Mouse (Mus musculus) intestine, embryonic 14.5 days (tissue): Measurements from ENCODE around the gene Tns2. TPM values are rescaled to one million over a fixed set of nuclear protein-coding genes. Genes with fewer than 3 reads are reported as not detected.
A peak's percentile ranks its signal among the peaks of the same experiment; 100 is the strongest.

Source experiments
- ATAC-seq: fragments of 200-750 bp; cut with Nextera tagmentation; replicated peaks from 2 replicates; pipeline ENCODE4 v1.8.0; 2017; ENCODE audit warnings: low read depth, moderate number of reproducible peaks, moderate TSS enrichment, moderate library complexity; ENCODE audit not compliant: low FRiP score, low TSS enrichment
- DNase-seq: peaks from one replicate; pipeline ENCODE4 v3.0.0-alpha.2; 2018; ENCODE audit warnings: low spot score
- H3K27ac ChIP-seq: fragments of 300-500 bp; sonication (generic); 2 replicates; pipeline ENCODE4 v1.5.1; 2014; ENCODE audit warnings: low read depth, mild to moderate bottlenecking, control low read depth
- H3K27me3 ChIP-seq: fragments of 300-500 bp; sonication (generic); replicated peaks from 2 replicates; pipeline ENCODE4 v1.6.1; 2014; ENCODE audit warnings: low read length, control low read depth; ENCODE audit not compliant: control insufficient read depth, insufficient read depth
- H3K36me3 ChIP-seq: fragments of 300-500 bp; sonication (generic); 2 replicates; pipeline ENCODE4 v1.6.1; 2014; ENCODE audit warnings: low read length, control low read depth; ENCODE audit not compliant: control insufficient read depth, insufficient read depth
- H3K4me1 ChIP-seq: fragments of 300-500 bp; sonication (generic); replicated peaks from 2 replicates; pipeline ENCODE4 v1.6.1; 2014; ENCODE audit warnings: low read length, control low read depth, mixed read lengths; ENCODE audit not compliant: control insufficient read depth, insufficient read depth
- H3K4me2 ChIP-seq: fragments of 300-500 bp; sonication (generic); 2 replicates; pipeline ENCODE4 v1.6.1; 2014; ENCODE audit warnings: low read length
- H3K4me3 ChIP-seq: fragments of 300-500 bp; sonication (generic); 2 replicates; pipeline ENCODE4 v1.5.1; 2014; ENCODE audit warnings: low read depth, low read length, control low read depth, mixed read lengths
- H3K9ac ChIP-seq: fragments of 300-500 bp; sonication (generic); 2 replicates; pipeline ENCODE4 v1.6.1; 2014; ENCODE audit warnings: mild to moderate bottlenecking, low read length
- H3K9me3 ChIP-seq: fragments of 300-500 bp; sonication (generic); 2 replicates; pipeline ENCODE4 v1.6.1; 2016; ENCODE audit warnings: low read length, control low read depth; ENCODE audit not compliant: control insufficient read depth
- WGBS: fragments of 180-500 bp; shearing (Covaris S2); extraction: QIAGEN DNeasy Blood & Tissue Kit; methylation state at CpG from one replicate; pipeline ENCODE4 v1.1.7; 2014; 5-methylcytosine and 5-hydroxymethylcytosine counted together
- polyA plus RNA-seq: library from polyadenylated mRNA; unstranded; fragments of >200 nt; fragmentation: Nextera tagmentation; extraction: Ambion mirVana; gene quantifications from 2 replicates; pipeline ENCODE4 v1.2.1, GENCODE M21; 2014

Gene Tns2
- polyA plus RNA-seq, 1 experiment from 2014 or later = 41.5 TPM

DNA sequence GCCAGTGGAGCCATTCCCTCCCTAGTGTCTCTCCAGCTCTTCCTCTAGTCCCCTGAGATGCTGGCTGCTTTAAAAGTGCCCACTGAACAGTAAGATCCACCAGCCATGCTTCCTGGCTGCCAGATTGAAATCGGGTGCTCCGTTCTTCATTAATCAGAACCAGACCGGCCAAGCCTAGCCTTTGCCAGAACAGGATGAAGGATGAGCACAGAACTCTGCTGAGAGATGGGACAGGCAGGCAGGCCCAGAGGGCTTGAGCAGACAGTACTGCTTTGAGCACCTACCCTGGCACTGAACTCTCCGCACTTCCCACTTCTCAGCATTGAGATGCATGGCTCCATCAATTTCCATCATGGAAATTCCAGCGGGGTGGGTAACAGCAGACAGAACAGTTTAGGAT lies 953 bp upstream of the Tns2 start:
- peaks cover 50% of the 10 kb centered on the region for H3K4me1 ChIP-seq
- peak overlapping the region; percentile 80 for H3K4me2 ChIP-seq
- no peak overlapping the region for H3K9ac ChIP-seq
- no peaks in the 10 kb centered on the region for H3K9me3 ChIP-seq
- peaks cover 38% of the 10 kb centered on the region for H3K36me3 ChIP-seq
- peak overlapping the region; percentile 85 for H3K27ac ChIP-seq
- 34% methylated on average over 5 of the region's 5 CpGs for WGBS
- H3K27me3 ChIP-seq = no peaks in the 10 kb centered on the region
- ATAC-seq (no peak), DNase-seq (no peak)
- H3K4me3 ChIP-seq = peak overlapping the region; percentile 54

- Histone ChIP-seq H3K4me1 (peaks cover 55% of the 10 kb centered on the region), H3K9ac (peak overlapping the region; percentile 62), H3K36me3 (peaks cover 33% of the 10 kb centered on the region), H3K27me3 (no peaks in the 10 kb centered on the region), H3K27ac (peak overlapping the region; percentile 85), H3K9me3 (no peaks in the 10 kb centered on the region), H3K4me3 (peak overlapping the region; percentile 54), H3K4me2 (peak overlapping the region; percentile 80)
- WGBS = 21% methylated on average over 8 of the region's 8 CpGs
- DNase-seq (no peak), ATAC-seq (no peak)
Observed at GRCm38 (mm10) chr15:102099771-102100160, 447 bp upstream of the Tns2 start.

DNA sequence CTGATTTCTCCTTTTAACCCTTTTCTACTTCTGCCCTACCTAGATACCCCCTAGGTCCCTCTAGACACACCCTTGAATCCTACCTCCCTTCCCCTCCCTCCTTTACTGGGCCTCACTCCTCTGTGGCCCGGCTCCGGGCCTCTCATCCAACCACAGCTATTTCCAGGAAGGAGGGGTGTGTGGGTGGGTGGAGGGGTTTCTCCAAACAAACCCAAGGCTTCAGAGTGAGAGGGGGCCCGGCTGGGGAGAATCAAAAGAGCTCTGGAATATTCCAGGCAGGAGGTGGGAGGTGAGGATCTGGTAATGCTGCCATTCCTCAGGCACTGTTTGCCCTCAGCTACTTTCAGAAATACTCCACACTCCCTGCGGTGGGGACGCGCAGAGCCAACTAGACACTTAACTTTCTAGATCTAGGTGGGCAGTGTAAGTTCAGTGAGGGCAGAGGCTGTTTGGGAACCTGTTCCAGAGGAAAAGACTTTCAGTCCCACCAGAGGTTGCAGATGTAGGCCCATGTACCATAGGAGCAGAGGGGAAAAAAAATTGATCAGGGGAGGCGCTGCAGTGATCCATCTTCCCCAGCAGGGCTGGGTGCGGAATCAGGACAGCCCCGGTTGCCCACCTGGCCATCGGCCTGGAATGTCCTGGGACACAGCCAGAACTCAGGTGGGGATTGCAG lies 921 bp downstream of the Tns2 start:
- H3K36me3 ChIP-seq = peaks cover 22% of the 10 kb centered on the region
- peak overlapping the region; percentile 62 for H3K9ac ChIP-seq
- peak overlapping the region; percentile 54 for H3K4me3 ChIP-seq
- WGBS = 5% methylated on average over 10 of the region's 10 CpGs
- no peaks in the 10 kb centered on the region for H3K27me3 ChIP-seq
- H3K9me3 ChIP-seq = no peaks in the 10 kb centered on the region
- ATAC-seq = peak; percentile 50
- peak overlapping the region; percentile 85 for H3K27ac ChIP-seq
- H3K4me2 ChIP-seq = peak overlapping the region; percentile 80
- DNase-seq = peak; percentile 74
- H3K4me1 ChIP-seq = peaks cover 66% of the 10 kb centered on the region

GRCm38 (mm10) chr15:102101672-102102541 lies 1.7 kb downstream of the Tns2 start:
- Histone ChIP-seq H3K27me3 (no peaks in the 10 kb centered on the region), H3K36me3 (peaks cover 22% of the 10 kb centered on the region), H3K4me2 (peak overlapping the region; percentile 80), H3K9ac (peak overlapping the region; percentile 59), H3K27ac (peak overlapping the region; percentile 85), H3K4me1 (peaks cover 70% of the 10 kb centered on the region), H3K4me3 (peak overlapping the region; percentile 54), H3K9me3 (no peaks in the 10 kb centered on the region)
- ATAC-seq = no peak; the same call in 1 of the 2 replicates
- WGBS = 25% methylated on average over 11 of the region's 11 CpGs
- DNase-seq = peak; percentile 77

DNA sequence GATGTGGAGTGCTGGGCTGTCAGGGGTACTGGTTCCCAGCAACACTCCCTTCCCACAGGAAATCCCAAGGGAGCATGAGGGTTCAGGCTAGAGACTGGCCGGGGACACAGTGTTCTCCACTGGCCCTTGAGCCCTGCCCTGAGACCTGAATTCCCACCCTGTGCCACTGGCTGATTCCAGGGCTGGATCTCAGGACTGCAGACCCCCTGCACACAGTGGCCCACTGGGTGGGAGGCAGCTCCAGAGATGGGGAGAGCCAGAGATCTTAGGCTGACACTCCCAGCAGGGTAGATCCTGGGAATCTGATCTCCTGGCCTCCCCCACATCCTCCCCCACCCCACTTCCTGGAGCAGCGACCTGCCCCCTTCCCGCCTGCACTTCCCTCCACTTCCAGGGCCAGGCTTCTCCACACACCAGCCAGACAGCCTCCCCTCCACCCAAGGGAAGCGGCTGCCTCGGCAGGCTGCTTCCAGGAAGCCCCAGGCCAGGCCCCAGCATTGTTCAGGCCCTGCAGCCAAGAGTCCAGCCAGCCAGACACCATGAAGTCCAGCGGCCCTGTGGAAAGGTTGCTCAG lies 2.4 kb downstream of the Tns2 start:
- Histone ChIP-seq H3K9ac (peak overlapping the region; percentile 59), H3K36me3 (peaks cover 23% of the 10 kb centered on the region), H3K4me1 (peaks cover 70% of the 10 kb centered on the region), H3K27me3 (no peaks in the 10 kb centered on the region), H3K4me2 (peak overlapping the region; percentile 80), H3K4me3 (peak overlapping the region; percentile 54), H3K27ac (peak overlapping the region; percentile 85), H3K9me3 (no peaks in the 10 kb centered on the region)
- 16% methylated on average over 6 of the region's 6 CpGs for WGBS
- ATAC-seq = no peak; the same call in 1 of the 2 replicates
- no peak for DNase-seq

GRCm38 (mm10) chr15:102103371-102103946 lies 3.2 kb downstream of the Tns2 start:
- no peaks in the 10 kb centered on the region for H3K9me3 ChIP-seq
- no peaks in the 10 kb centered on the region for H3K27me3 ChIP-seq
- peaks cover 64% of the 10 kb centered on the region for H3K4me1 ChIP-seq
- 6% methylated on average over 14 of the region's 14 CpGs for WGBS
- H3K4me3 ChIP-seq = peak overlapping the region; percentile 54
- peak overlapping the region; percentile 85 for H3K27ac ChIP-seq
- peak; percentile 72 for DNase-seq
- peaks cover 24% of the 10 kb centered on the region for H3K36me3 ChIP-seq
- no peak for ATAC-seq
- H3K9ac ChIP-seq = peak overlapping the region; percentile 59
- peak overlapping the region; percentile 80 for H3K4me2 ChIP-seq

DNA sequence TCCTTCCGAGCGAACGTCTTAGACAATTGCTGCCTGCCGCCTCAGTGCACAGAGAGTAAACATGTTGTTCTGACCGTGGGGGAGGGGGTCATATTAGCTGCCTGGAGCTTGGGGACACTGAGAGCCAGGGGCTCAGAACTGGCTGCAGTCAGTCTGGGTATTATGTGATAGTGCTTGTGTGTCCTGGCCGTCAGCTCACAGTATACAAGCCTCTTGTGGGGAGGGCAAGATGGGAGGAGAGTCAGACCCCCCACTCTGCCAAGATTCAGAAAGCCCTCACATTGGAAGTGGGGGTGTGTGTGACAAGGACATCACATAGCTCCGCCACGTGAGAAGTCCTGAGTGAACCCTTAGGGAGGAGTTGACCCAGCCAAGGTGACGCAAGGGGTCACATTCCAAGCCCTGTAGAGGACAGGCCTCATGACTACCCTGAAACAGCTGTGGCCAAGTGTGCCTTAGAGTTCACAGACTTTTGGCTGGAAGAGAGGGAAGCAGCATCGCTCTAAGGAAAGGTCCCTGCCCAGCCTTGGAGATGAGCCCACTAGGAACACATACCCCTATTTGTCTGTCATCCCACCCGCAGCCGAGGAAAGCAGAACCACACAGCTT lies 3.8 kb downstream of the Tns2 start:
- H3K27me3 ChIP-seq = no peaks in the 10 kb centered on the region
- H3K9ac ChIP-seq = peak overlapping the region; percentile 59; the same call in 1 of the 2 replicates
- peaks cover 66% of the 10 kb centered on the region for H3K4me1 ChIP-seq
- WGBS = 23% methylated on average over 12 of the region's 12 CpGs
- peak overlapping the region; percentile 85 for H3K27ac ChIP-seq
- peak overlapping the region; percentile 80 for H3K4me2 ChIP-seq
- no peaks in the 10 kb centered on the region for H3K9me3 ChIP-seq
- peaks cover 27% of the 10 kb centered on the region for H3K36me3 ChIP-seq
- DNase-seq (no peak), ATAC-seq (no peak)
- H3K4me3 ChIP-seq = peak overlapping the region; percentile 54

DNA sequence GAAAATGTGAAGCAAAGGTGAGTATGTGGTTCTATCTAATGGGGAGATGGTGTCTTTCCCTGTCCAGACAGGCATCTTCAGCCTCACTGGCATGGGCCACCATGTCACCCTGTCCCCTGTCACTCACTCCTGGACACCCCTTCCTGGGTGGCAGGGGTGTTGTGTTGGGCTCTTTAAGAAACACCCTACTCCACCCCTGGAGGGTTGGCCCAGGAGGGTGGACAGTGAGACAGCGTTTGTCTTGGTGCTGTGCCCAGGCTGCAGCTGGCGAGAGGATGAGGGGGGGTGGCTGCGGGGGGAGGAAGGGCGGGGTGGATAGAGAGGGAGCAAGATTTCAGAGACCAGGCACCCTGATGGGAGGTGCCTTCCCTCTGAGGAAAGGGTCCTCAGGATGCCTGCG lies 5.1 kb downstream of the Tns2 start:
- H3K27me3 ChIP-seq = no peaks in the 10 kb centered on the region
- ATAC-seq (no peak), DNase-seq (no peak)
- no peak overlapping the region for H3K27ac ChIP-seq
- H3K9me3 ChIP-seq = no peaks in the 10 kb centered on the region
- peaks cover 57% of the 10 kb centered on the region for H3K4me1 ChIP-seq
- H3K4me2 ChIP-seq = no peak overlapping the region
- peaks cover 39% of the 10 kb centered on the region for H3K36me3 ChIP-seq
- no peak overlapping the region for H3K4me3 ChIP-seq
- 49% methylated on average over 5 of the region's 5 CpGs for WGBS
- H3K9ac ChIP-seq = no peak overlapping the region
